Mouse (Mus musculus) embryonic facial prominence, embryonic 11.5 days (tissue): ENCODE results near the gene Map4k3. TPM values are rescaled to one million over a fixed set of nuclear protein-coding genes. Genes with fewer than 3 reads are reported as not detected.

Experiments used
- ATAC-seq: fragments of 200-750 bp; cut with Nextera tagmentation; replicated peaks from 2 replicates; pipeline ENCODE4 v1.8.0; 2017; ENCODE audit warnings: low read depth; ENCODE audit not compliant: insufficient number of reproducible peaks, low FRiP score, low TSS enrichment
- DNase-seq: peaks from one replicate; pipeline ENCODE4 v3.0.0-alpha.2; 2015; ENCODE audit warnings: low spot score
- H3K27ac ChIP-seq: fragments of 300-500 bp; sonication (generic); replicated peaks from 2 replicates; pipeline ENCODE4 v1.5.1; 2014; ENCODE audit warnings: mild to moderate bottlenecking, low read depth, low read length, control low read depth
- H3K27me3 ChIP-seq: fragments of 300-500 bp; sonication (generic); 2 replicates; pipeline ENCODE4 v1.6.1; 2014; ENCODE audit warnings: mild to moderate bottlenecking, low read length, moderate library complexity, mixed read lengths; ENCODE audit not compliant: control insufficient read depth, insufficient read depth
- H3K36me3 ChIP-seq: fragments of 300-500 bp; sonication (generic); replicated peaks from 2 replicates; pipeline ENCODE4 v1.6.1; 2014; ENCODE audit warnings: low read depth, mild to moderate bottlenecking, low read length, moderate library complexity, mixed read lengths; ENCODE audit not compliant: control insufficient read depth, insufficient read depth
- H3K4me1 ChIP-seq: fragments of 300-500 bp; sonication (generic); 2 replicates; pipeline ENCODE4 v1.6.1; 2014; ENCODE audit warnings: low read length, mixed read lengths; ENCODE audit not compliant: control insufficient read depth, insufficient read depth
- H3K4me2 ChIP-seq: fragments of 300-500 bp; sonication (generic); 2 replicates; pipeline ENCODE4 v1.6.1; 2014; ENCODE audit warnings: low read depth, mild to moderate bottlenecking, control low read depth, low read length, moderate library complexity
- H3K4me3 ChIP-seq: fragments of 300-500 bp; sonication (generic); 2 replicates; pipeline ENCODE4 v1.5.1; 2014; ENCODE audit warnings: low read depth, low read length, control low read depth
- H3K9ac ChIP-seq: fragments of 300-500 bp; sonication (generic); replicated peaks from 2 replicates; pipeline ENCODE4 v1.6.1; 2014; ENCODE audit warnings: mild to moderate bottlenecking, control low read depth, low read length
- H3K9me3 ChIP-seq: fragments of 300-500 bp; sonication (generic); replicated peaks from 2 replicates; pipeline ENCODE4 v1.6.1; 2016; ENCODE audit warnings: mild to moderate bottlenecking, low read length, inconsistent platforms, mixed read lengths; ENCODE audit not compliant: control insufficient read depth
- WGBS: fragments of 180-500 bp; shearing (Covaris S2); extraction: QIAGEN DNeasy Blood & Tissue Kit; methylation state at CpG from one replicate; pipeline ENCODE4 v1.1.7; 2014; 5-methylcytosine and 5-hydroxymethylcytosine counted together
- polyA plus RNA-seq: library from polyadenylated mRNA; unstranded; fragments of >200 nt; fragmentation: Nextera tagmentation; extraction: Ambion mirVana; gene quantifications from 2 replicates; pipeline ENCODE4 v1.2.1, GENCODE M21; 2014

Map4k3 gene
- polyA plus RNA-seq: 30.6 and 33.0 TPM in 2 replicates

GRCm38 (mm10) chr17:80728062-80728858, at the start of gene Map4k3:
Map4k3 (minus strand) TSS chr17:80728485.
- H3K36me3 ChIP-seq: no peaks in the 10 kb centered on the region
- peak; percentile 92 for ATAC-seq
- WGBS: under 1% methylated on average over 51 of the region's 64 CpGs
- no peaks in the 10 kb centered on the region for H3K9me3 ChIP-seq
- H3K4me2 ChIP-seq: peak within 1 kb of the TSS; percentile 86
- H3K27ac ChIP-seq: peak within 1 kb of the TSS; percentile 90
- no peaks in the 10 kb centered on the region; the same call in 1 of the 2 replicates for H3K4me1 ChIP-seq
- peak within 1 kb of the TSS; percentile 91 for H3K4me3 ChIP-seq
- H3K9ac ChIP-seq: peak within 1 kb of the TSS; percentile 96
- H3K27me3 ChIP-seq: no peaks in the 10 kb centered on the region
- peak; percentile 84 for DNase-seq

GRCm38 (mm10) chr17:80777581-80777980, 49.3 kb upstream of the Map4k3 start:
- no peaks in the 10 kb centered on the region for H3K27me3 ChIP-seq
- H3K4me3 ChIP-seq: no peak overlapping the region
- no peaks in the 10 kb centered on the region for H3K4me1 ChIP-seq
- DNase-seq: no peak
- no peak for ATAC-seq
- H3K4me2 ChIP-seq: no peak overlapping the region
- no peaks in the 10 kb centered on the region for H3K36me3 ChIP-seq
- 85% methylated on average over 1 of the region's 1 CpGs for WGBS
- H3K9me3 ChIP-seq: no peaks in the 10 kb centered on the region
- H3K27ac ChIP-seq: no peak overlapping the region
- no peak overlapping the region for H3K9ac ChIP-seq

DNA sequence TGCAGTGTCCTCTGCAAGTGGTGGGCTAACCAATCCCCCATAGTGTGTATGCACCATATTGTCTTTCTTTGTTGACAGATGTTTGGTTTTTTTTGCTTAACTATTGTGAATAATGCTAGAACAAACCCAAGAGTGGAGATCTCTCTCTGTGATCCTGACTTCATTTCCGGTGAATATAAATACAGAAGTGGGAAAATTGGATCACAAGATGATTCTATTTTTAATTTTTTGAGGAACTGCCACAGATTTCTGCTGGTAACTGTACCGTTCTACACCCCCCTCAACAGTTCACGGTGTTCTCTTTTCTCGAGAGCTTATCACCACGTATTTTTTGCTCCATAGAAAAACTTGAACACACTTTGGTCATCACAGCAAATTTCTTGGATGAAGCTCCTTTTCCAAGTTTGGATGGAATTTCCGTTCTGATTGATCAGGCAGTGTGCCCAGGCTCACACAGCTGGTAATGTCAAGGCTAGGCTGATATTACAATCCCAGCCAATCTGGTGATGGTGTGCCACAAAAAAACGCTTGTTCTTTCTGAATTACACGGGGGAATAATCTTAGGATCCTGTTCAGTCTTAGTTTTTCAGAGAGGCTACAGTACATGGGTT, 47.0 kb upstream of the Map4k3 start:
- H3K27ac ChIP-seq: no peak overlapping the region
- H3K4me2 ChIP-seq: no peak overlapping the region
- DNase-seq: no peak
- H3K36me3 ChIP-seq: no peaks in the 10 kb centered on the region
- no peaks in the 10 kb centered on the region for H3K27me3 ChIP-seq
- H3K9me3 ChIP-seq: no peaks in the 10 kb centered on the region
- ATAC-seq: no peak
- 82% methylated on average over 8 of the region's 8 CpGs for WGBS
- no peaks in the 10 kb centered on the region for H3K4me1 ChIP-seq
- no peak overlapping the region for H3K9ac ChIP-seq
- H3K4me3 ChIP-seq: no peak overlapping the region

DNA sequence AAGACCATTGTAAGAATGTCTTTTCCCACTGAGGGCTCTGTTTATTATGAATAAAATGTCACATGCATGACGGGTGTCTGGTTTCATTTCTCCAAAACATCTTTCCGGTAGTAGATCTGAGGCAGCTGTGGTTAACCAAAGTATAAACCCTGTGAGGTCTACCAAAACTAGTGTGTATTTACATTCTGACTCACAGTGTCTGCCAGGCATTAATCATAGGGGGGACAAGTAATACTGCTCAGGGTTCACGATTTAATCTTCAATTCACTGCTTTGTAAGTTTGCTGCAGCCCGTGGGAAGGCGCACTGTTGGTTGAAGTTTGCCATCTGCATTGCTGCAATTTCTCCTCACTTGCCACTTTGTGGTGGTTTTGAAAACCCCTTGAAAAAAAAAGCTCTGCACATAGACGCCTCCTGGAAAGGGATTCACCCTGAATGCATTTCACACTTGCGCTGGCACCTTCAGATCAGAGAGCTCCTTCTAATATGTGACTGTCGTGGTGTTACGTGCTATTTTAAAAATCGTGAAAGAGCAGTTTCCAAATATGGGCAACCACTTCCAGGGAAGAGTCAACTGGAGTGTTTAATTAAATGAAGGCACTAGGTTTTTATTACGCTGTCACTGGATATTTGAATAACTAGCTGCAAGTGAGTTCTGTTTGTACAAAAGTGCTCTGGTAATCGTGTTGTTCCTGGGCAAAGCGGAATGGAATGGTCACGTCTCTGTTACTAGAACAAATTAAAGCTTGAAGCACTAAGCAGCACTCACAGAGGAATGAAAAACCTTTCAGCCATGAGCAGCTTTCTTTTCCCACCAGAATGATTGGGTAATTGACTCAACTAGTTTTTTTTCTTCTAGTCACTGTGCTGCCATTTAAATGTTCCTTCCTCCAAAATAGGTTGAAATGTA, 44.5 kb upstream of the Map4k3 start:
- H3K27ac ChIP-seq: no peak overlapping the region
- ATAC-seq: no peak
- no peaks in the 10 kb centered on the region for H3K9me3 ChIP-seq
- no peak for DNase-seq
- no peaks in the 10 kb centered on the region for H3K4me1 ChIP-seq
- no peak overlapping the region for H3K9ac ChIP-seq
- no peak overlapping the region for H3K4me3 ChIP-seq
- H3K36me3 ChIP-seq: no peaks in the 10 kb centered on the region
- 74% methylated on average over 14 of the region's 14 CpGs for WGBS
- H3K4me2 ChIP-seq: no peak overlapping the region
- no peaks in the 10 kb centered on the region for H3K27me3 ChIP-seq

GRCm38 (mm10) chr17:80770065-80770464, 41.8 kb upstream of the Map4k3 start:
- Histone ChIP-seq H3K9me3 (no peaks in the 10 kb centered on the region), H3K4me3 (no peak overlapping the region), H3K4me2 (no peak overlapping the region), H3K27ac (no peak overlapping the region), H3K9ac (no peak overlapping the region), H3K27me3 (no peaks in the 10 kb centered on the region), H3K36me3 (no peaks in the 10 kb centered on the region), H3K4me1 (no peaks in the 10 kb centered on the region)
- no peak for DNase-seq
- WGBS: 64% methylated on average over 1 of the region's 1 CpGs
- ATAC-seq: no peak

GRCm38 (mm10) chr17:80765204-80765603, 36.9 kb upstream of the Map4k3 start:
- Histone ChIP-seq H3K4me2 (no peak overlapping the region), H3K9ac (no peak overlapping the region), H3K4me3 (no peak overlapping the region), H3K4me1 (no peaks in the 10 kb centered on the region), H3K9me3 (no peaks in the 10 kb centered on the region), H3K36me3 (no peaks in the 10 kb centered on the region), H3K27ac (no peak overlapping the region), H3K27me3 (no peaks in the 10 kb centered on the region)
- ATAC-seq: no peak
- 49% methylated on average over 2 of the region's 2 CpGs for WGBS
- DNase-seq: peak; percentile 48

DNA sequence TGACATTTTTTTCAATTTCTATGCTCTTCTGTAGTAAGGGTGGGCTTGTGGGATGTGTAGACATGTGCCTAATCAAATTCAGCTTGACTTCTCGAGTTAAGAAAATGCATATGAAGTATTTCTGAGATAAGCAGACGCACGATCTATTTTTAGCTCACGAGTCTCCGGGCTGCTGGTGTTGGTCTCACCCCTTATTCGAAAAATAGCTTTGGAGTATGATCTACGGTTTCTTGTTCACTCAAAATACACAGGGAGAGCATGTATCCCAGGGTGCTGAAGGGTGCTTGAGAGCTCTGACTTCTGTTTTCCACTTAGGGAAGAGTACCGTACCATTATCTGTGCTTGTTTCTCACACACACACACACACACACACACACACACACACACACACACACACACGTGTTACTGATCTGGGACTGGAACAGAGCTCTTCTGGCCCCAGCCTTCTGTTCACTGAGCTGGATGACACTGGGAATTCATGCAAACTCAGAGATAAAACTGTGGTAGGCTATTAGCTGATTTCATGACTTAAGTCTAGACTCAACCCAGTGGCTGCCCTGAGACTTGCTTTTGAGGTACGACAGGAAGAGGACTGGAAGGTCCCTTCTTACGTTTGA, 34.9 kb upstream of the Map4k3 start:
- H3K27ac ChIP-seq: no peak overlapping the region
- no peaks in the 10 kb centered on the region for H3K36me3 ChIP-seq
- H3K9me3 ChIP-seq: no peaks in the 10 kb centered on the region
- no peak for DNase-seq
- H3K9ac ChIP-seq: no peak overlapping the region
- no peaks in the 10 kb centered on the region for H3K27me3 ChIP-seq
- no peak overlapping the region for H3K4me3 ChIP-seq
- 82% methylated on average over 11 of the region's 11 CpGs for WGBS
- no peaks in the 10 kb centered on the region for H3K4me1 ChIP-seq
- H3K4me2 ChIP-seq: no peak overlapping the region
- no peak for ATAC-seq
